Mouse (Mus musculus): ENCODE measurements around the gene Spag7. TPM values are rescaled to one million over a fixed set of nuclear protein-coding genes. Genes with fewer than 3 reads are reported as not detected.
A peak's percentile ranks its signal among the peaks of the same experiment; 100 is the strongest.

Gene Spag7
- polyA plus RNA-seq, 1 experiment = 47.9 TPM

DNA sequence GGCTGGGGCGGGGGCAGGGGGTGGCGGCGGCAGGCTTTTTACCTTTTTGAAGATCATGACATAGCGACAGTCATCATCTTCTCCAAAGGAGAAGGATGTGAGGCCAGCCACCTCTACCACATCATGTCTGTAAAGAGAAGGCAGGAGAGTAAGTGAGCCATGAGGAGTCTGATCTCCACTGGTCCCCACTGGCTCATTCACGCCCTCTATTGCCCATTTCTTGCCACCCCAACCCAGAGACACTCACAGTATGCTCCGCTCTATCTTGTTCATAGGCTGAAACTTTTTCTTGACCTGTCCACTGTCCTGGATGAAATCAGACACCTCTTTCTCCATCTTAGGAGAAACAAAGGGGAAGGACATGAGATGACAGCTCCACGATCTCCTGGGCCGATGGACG lies 4.5 kb downstream of the Spag7 start:
- no peaks in the 10 kb centered on the region; the same call in none of the 2 replicates for H3K36me3 ChIP-seq (ENCODE audit: control insufficient read depth, insufficient read depth, low read length)
- no peak overlapping the region for H3K4me3 ChIP-seq (ENCODE audit: control insufficient read depth, low read depth, low read length)
- no peaks in the 10 kb centered on the region for H3K27me3 ChIP-seq (ENCODE audit: control insufficient read depth, insufficient read depth, low read length)
- no peak overlapping the region for H3K27ac ChIP-seq (ENCODE audit: control insufficient read depth, insufficient read depth, low read depth, low read length)
- peaks cover 7% of the 10 kb centered on the region for H3K4me1 ChIP-seq (ENCODE audit: control insufficient read depth, insufficient read depth, low read length)
- TF ChIP-seq CTCF (IDR thresholded peaks at IDR 0.05; ENCODE audit: control insufficient read depth, insufficient read depth, insufficient replicate concordance, low read depth, low read length) (no peak), POLR2A (IDR thresholded peaks at IDR 0.05; ENCODE audit: control insufficient read depth, low read depth, low read length) (no peak)

DNA sequence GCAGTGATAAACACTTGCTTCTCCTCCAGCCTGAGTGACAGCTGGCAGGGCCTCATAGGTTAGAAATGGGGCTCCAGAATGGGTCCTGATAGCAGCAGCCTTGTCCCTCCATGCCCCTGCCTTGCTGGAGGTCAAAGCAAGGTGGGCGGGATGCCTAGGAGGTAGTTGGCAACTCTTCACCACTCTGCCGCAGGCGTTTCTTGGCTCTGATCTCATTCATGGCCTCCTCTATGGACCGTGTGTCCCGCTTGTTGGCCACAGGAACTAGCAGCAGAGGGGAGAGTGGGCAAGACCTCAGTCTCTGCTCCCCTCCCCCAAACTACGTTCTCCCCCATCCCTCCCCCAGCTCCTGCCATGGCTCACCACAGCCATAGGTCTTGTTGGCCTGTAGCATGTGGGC lies 5.3 kb downstream of the Spag7 start:
- no peaks in the 10 kb centered on the region; the same call in none of the 2 replicates for H3K36me3 ChIP-seq (ENCODE audit: control insufficient read depth, insufficient read depth, low read length)
- TF ChIP-seq POLR2A (IDR thresholded peaks at IDR 0.05; ENCODE audit: control insufficient read depth, low read depth, low read length) (no peak), CTCF (IDR thresholded peaks at IDR 0.05; ENCODE audit: control insufficient read depth, insufficient read depth, insufficient replicate concordance, low read depth, low read length) (no peak)
- no peak overlapping the region for H3K27ac ChIP-seq (ENCODE audit: control insufficient read depth, insufficient read depth, low read depth, low read length)
- no peak overlapping the region for H3K4me3 ChIP-seq (ENCODE audit: control insufficient read depth, low read depth, low read length)
- no peaks in the 10 kb centered on the region for H3K27me3 ChIP-seq (ENCODE audit: control insufficient read depth, insufficient read depth, low read length)
- H3K4me1 ChIP-seq (ENCODE audit: control insufficient read depth, insufficient read depth, low read length) = peaks cover 4% of the 10 kb centered on the region

DNA sequence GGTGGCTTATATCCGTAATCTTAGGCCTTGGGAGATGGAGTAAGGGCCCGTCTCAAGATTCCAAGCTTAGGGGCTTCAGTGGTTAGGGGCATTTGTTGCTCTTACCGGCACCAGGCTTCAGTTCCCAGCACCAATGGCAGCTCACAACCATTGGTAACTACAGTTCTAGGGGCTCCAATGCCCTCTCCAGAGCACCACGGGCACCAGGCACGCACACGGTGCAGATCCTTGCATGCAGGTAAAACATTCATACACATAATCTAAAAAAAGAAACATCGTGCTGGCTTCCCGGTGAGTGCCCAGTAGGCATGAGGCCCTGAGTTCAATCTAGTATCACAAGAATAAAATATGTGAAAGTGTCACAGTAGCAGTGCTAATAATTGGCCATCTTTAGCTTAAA lies 6.1 kb downstream of the Spag7 start:
- no peaks in the 10 kb centered on the region for H3K4me1 ChIP-seq (ENCODE audit: control insufficient read depth, insufficient read depth, low read length)
- no peak overlapping the region for H3K4me3 ChIP-seq (ENCODE audit: control insufficient read depth, low read depth, low read length)
- no peak overlapping the region for H3K27ac ChIP-seq (ENCODE audit: control insufficient read depth, insufficient read depth, low read depth, low read length)
- no peaks in the 10 kb centered on the region for H3K27me3 ChIP-seq (ENCODE audit: control insufficient read depth, insufficient read depth, low read length)
- H3K36me3 ChIP-seq (ENCODE audit: control insufficient read depth, insufficient read depth, low read length) = no peaks in the 10 kb centered on the region; the same call in none of the 2 replicates
- TF ChIP-seq POLR2A (IDR thresholded peaks at IDR 0.05; ENCODE audit: control insufficient read depth, low read depth, low read length) (no peak), CTCF (IDR thresholded peaks at IDR 0.05; ENCODE audit: control insufficient read depth, insufficient read depth, insufficient replicate concordance, low read depth, low read length) (no peak)

DNA sequence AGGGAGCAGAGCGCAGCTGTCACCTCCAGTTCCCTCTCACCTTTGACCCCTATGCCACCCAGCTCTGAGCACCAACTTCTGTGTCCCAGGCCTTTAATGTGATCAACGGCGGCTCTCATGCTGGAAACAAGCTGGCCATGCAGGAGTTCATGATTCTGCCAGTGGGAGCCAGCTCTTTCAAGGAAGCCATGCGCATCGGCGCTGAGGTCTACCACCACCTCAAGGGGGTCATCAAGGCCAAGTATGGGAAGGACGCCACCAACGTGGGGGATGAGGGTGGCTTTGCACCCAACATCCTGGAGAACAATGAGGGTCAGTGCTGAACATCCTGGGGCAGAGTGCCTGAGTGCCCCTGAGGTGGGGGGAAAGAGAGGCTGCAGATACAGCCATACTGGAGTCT lies 8.6 kb downstream of the Spag7 start:
- Histone ChIP-seq H3K36me3 (ENCODE audit: control insufficient read depth, insufficient read depth, low read length) (no peaks in the 10 kb centered on the region; the same call in none of the 2 replicates), H3K4me3 (ENCODE audit: control insufficient read depth, low read depth, low read length) (no peak overlapping the region), H3K27me3 (ENCODE audit: control insufficient read depth, insufficient read depth, low read length) (no peaks in the 10 kb centered on the region), H3K27ac (ENCODE audit: control insufficient read depth, insufficient read depth, low read depth, low read length) (no peak overlapping the region), H3K4me1 (ENCODE audit: control insufficient read depth, insufficient read depth, low read length) (peaks cover 16% of the 10 kb centered on the region)
- TF ChIP-seq POLR2A (IDR thresholded peaks at IDR 0.05; ENCODE audit: control insufficient read depth, low read depth, low read length) (no peak), CTCF (IDR thresholded peaks at IDR 0.05; ENCODE audit: control insufficient read depth, insufficient read depth, insufficient replicate concordance, low read depth, low read length) (no peak)

GRCm38 (mm10) chr11:70658942-70659341 lies 10.3 kb downstream of the Spag7 start:
- H3K36me3 ChIP-seq (ENCODE audit: control insufficient read depth, insufficient read depth, low read length) = no peaks in the 10 kb centered on the region; the same call in 1 of the 2 replicates
- H3K4me1 ChIP-seq (ENCODE audit: control insufficient read depth, insufficient read depth, low read length) = peaks cover 16% of the 10 kb centered on the region
- H3K4me3 ChIP-seq (ENCODE audit: control insufficient read depth, low read depth, low read length) = no peak overlapping the region
- TF ChIP-seq CTCF (IDR thresholded peaks at IDR 0.05; ENCODE audit: control insufficient read depth, insufficient read depth, insufficient replicate concordance, low read depth, low read length) = no peak
- no peak for TF ChIP-seq POLR2A (IDR thresholded peaks at IDR 0.05; ENCODE audit: control insufficient read depth, low read depth, low read length)
- H3K27ac ChIP-seq (ENCODE audit: control insufficient read depth, insufficient read depth, low read depth, low read length) = no peak overlapping the region
- no peaks in the 10 kb centered on the region for H3K27me3 ChIP-seq (ENCODE audit: control insufficient read depth, insufficient read depth, low read length)

GRCm38 (mm10) chr11:70658521-70658920 lies 10.7 kb downstream of the Spag7 start:
- no peak for TF ChIP-seq POLR2A (IDR thresholded peaks at IDR 0.05; ENCODE audit: control insufficient read depth, low read depth, low read length)
- TF ChIP-seq CTCF (IDR thresholded peaks at IDR 0.05; ENCODE audit: control insufficient read depth, insufficient read depth, insufficient replicate concordance, low read depth, low read length) = no peak
- H3K4me1 ChIP-seq (ENCODE audit: control insufficient read depth, insufficient read depth, low read length) = peaks cover 16% of the 10 kb centered on the region
- H3K27ac ChIP-seq (ENCODE audit: control insufficient read depth, insufficient read depth, low read depth, low read length) = no peak overlapping the region
- no peak overlapping the region for H3K4me3 ChIP-seq (ENCODE audit: control insufficient read depth, low read depth, low read length)
- no peaks in the 10 kb centered on the region; the same call in 1 of the 2 replicates for H3K36me3 ChIP-seq (ENCODE audit: control insufficient read depth, insufficient read depth, low read length)
- no peaks in the 10 kb centered on the region for H3K27me3 ChIP-seq (ENCODE audit: control insufficient read depth, insufficient read depth, low read length)

DNA sequence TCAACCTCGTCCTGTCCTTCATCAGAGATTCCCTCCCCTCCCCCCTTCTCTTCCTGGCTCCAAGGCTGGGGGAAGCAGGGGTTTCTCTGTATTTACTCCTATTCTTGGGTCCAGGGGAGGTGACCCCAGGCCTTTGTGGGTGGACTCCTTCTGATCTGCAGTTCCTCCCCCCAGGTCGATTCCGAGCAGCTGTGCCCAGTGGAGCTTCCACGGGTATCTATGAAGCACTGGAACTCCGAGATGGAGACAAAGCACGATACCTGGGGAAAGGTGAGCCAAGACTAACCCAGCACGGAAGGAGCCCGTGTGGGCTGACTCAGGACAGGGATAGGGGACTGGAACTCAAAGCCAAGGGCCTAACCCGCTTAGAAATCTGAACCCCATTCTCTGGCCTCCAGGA lies 11.2 kb downstream of the Spag7 start:
- H3K36me3 ChIP-seq (ENCODE audit: control insufficient read depth, insufficient read depth, low read length) = no peaks in the 10 kb centered on the region; the same call in 1 of the 2 replicates
- no peak overlapping the region for H3K4me3 ChIP-seq (ENCODE audit: control insufficient read depth, low read depth, low read length)
- no peak overlapping the region for H3K27ac ChIP-seq (ENCODE audit: control insufficient read depth, insufficient read depth, low read depth, low read length)
- no peaks in the 10 kb centered on the region for H3K27me3 ChIP-seq (ENCODE audit: control insufficient read depth, insufficient read depth, low read length)
- TF ChIP-seq CTCF (IDR thresholded peaks at IDR 0.05; ENCODE audit: control insufficient read depth, insufficient read depth, insufficient replicate concordance, low read depth, low read length) (no peak), POLR2A (IDR thresholded peaks at IDR 0.05; ENCODE audit: control insufficient read depth, low read depth, low read length) (no peak)
- H3K4me1 ChIP-seq (ENCODE audit: control insufficient read depth, insufficient read depth, low read length) = peaks cover 16% of the 10 kb centered on the region

- H3K4me1 ChIP-seq (ENCODE audit: control insufficient read depth, insufficient read depth, low read length) = peaks cover 20% of the 10 kb centered on the region
Measured at GRCm38 (mm10) chr11:70657573-70657972, 11.6 kb downstream of the Spag7 start.

More at GRCm38 (mm10) chr11:70657573-70657972, 11.6 kb downstream of the Spag7 start:
- TF ChIP-seq POLR2A (IDR thresholded peaks at IDR 0.05; ENCODE audit: control insufficient read depth, low read depth, low read length) (0 out of 2 replicates have a peak, but pooled peaks have one; percentile 12), CTCF (IDR thresholded peaks at IDR 0.05; ENCODE audit: control insufficient read depth, insufficient read depth, insufficient replicate concordance, low read depth, low read length) (no peak)
- Histone ChIP-seq H3K27ac (ENCODE audit: control insufficient read depth, insufficient read depth, low read depth, low read length) (no peak overlapping the region), H3K36me3 (ENCODE audit: control insufficient read depth, insufficient read depth, low read length) (no peaks in the 10 kb centered on the region; the same call in 1 of the 2 replicates), H3K27me3 (ENCODE audit: control insufficient read depth, insufficient read depth, low read length) (no peaks in the 10 kb centered on the region), H3K4me3 (ENCODE audit: control insufficient read depth, low read depth, low read length) (no peak overlapping the region)
